In genomic region chr2:128124693-128125092, GRCm38 (mm10) we compare ENCODE assay signal across 7 mouse cellular contexts. TPM values are rescaled to one million over a fixed set of nuclear protein-coding genes. Genes with fewer than 3 reads are reported as not detected.
DNase-seq lines count a peak whose midpoint lies in the region; ATAC-seq and TF ChIP-seq lines count a peak whose summit lies in the region.

No protein-coding gene starts in this region.

- H3K27me3 ChIP-seq in E14TG2a.4 (ENCODE audit: insufficient read depth, low read length) = peaks cover 57% of the 10 kb centered on the region
- H3K27me3 ChIP-seq in hindbrain, embryonic 12.5 days = peaks cover 34% of the 10 kb centered on the region
- H3K27me3 ChIP-seq in megakaryocyte, embryonic 14.5 days (replicated peaks) = peaks cover 89% of the 10 kb centered on the region

- no peak for TF ChIP-seq CTCF in E14TG2a.4 (conservative IDR thresholded peaks at IDR 0.05; ENCODE audit: low read length)

- ATAC-seq in hindbrain, embryonic 12.5 days (ENCODE audit: low FRiP score) = no peak

- H3K9me3 ChIP-seq in E14TG2a.4 (ENCODE audit: low read length) = no peaks in the 10 kb centered on the region
- H3K9me3 ChIP-seq in hindbrain, embryonic 12.5 days (replicated peaks) = no peaks in the 10 kb centered on the region
- no peaks in the 10 kb centered on the region for H3K9me3 ChIP-seq in megakaryocyte, embryonic 14.5 days

- peak; percentile 17 for DNase-seq in CD4-positive helper T cell, adult 2 months (ENCODE audit: low read depth, low spot score)
- no peak for DNase-seq in embryo, embryonic 10.5 days (ENCODE audit: low spot score)
- DNase-seq in right cerebral cortex, adult 2 months (ENCODE audit: low spot score in 2 of 2) = no peak
- no peak for DNase-seq in ovary, postnatal 36 days (ENCODE audit: low spot score)

- H3K36me3 ChIP-seq in E14TG2a.4 (ENCODE audit: insufficient read depth, low read length) = peaks cover 12% of the 10 kb centered on the region
- no peaks in the 10 kb centered on the region for H3K36me3 ChIP-seq in hindbrain, embryonic 12.5 days
- H3K36me3 ChIP-seq in megakaryocyte, embryonic 14.5 days (replicated peaks; ENCODE audit: low read length) = peaks cover 11% of the 10 kb centered on the region

- peaks cover 47% of the 10 kb centered on the region for H3K4me1 ChIP-seq in E14TG2a.4 (replicated peaks; ENCODE audit: low read depth, low read length)
- peaks cover 46% of the 10 kb centered on the region for H3K4me1 ChIP-seq in hindbrain, embryonic 12.5 days
- H3K4me1 ChIP-seq in megakaryocyte, embryonic 14.5 days = peaks cover 63% of the 10 kb centered on the region

- no peak overlapping the region for H3K27ac ChIP-seq in hindbrain, embryonic 12.5 days

- peak overlapping the region; percentile 96 for H3K4me2 ChIP-seq in hindbrain, embryonic 12.5 days (replicated peaks)

- peak overlapping the region; percentile 90 for H3K4me3 ChIP-seq in E14TG2a.4 (replicated peaks; ENCODE audit: low read length)
- H3K4me3 ChIP-seq in hindbrain, embryonic 12.5 days = peak overlapping the region; percentile 78
- peak overlapping the region; percentile 97 for H3K4me3 ChIP-seq in megakaryocyte, embryonic 14.5 days (replicated peaks)

- H3K9ac ChIP-seq in hindbrain, embryonic 12.5 days = peak overlapping the region; percentile 88

- WGBS in hindbrain, embryonic 12.5 days = 2% methylated on average over 15 of the region's 15 CpGs

RNA-seq across cellular contexts. Expression of gene Bcl2l11, which starts 1.1 kb away (rescaled TPM):
- polyA plus RNA-seq in hindbrain, embryonic 12.5 days (2016; fragmentation: Nextera tagmentation; extraction: Ambion mirVana) = 26.3 and 30.5 TPM in 2 replicates
- 13.1 and 21.8 TPM in 2 replicates for polyA plus RNA-seq in megakaryocyte, embryonic 14.5 days (2012; ENCODE audit: insufficient read depth, low replicate concordance)
